Comparison of ENCODE assay signal across 8 mouse cellular contexts in genomic region chr5:118514842-118515241, GRCm38 (mm10). TPM values are rescaled to one million over a fixed set of nuclear protein-coding genes. Genes with fewer than 3 reads are reported as not detected.
DNase-seq lines count a peak whose midpoint lies in the region; ATAC-seq and TF ChIP-seq lines count a peak whose summit lies in the region.

No protein-coding gene starts in this region.

- ATAC-seq in embryonic facial prominence, embryonic 13.5 days (ENCODE audit: insufficient number of reproducible peaks, insufficient read depth, low FRiP score, low TSS enrichment, low read depth): no peak
- ATAC-seq in intestine, embryonic 14.5 days (replicated peaks; ENCODE audit: low FRiP score, low TSS enrichment, low read depth): peak; percentile 41; the same call in 1 of the 2 replicates
- peak; percentile 54; the same call in 1 of the 2 replicates for ATAC-seq in neural tube, embryonic 14.5 days (ENCODE audit: low read depth)

- peak overlapping the region; percentile 66 for H3K4me2 ChIP-seq in embryonic facial prominence, embryonic 13.5 days
- H3K4me2 ChIP-seq in intestine, embryonic 14.5 days (ENCODE audit: low read length): peak overlapping the region; percentile 61
- H3K4me2 ChIP-seq in neural tube, embryonic 14.5 days (ENCODE audit: low read depth, low read length): peak overlapping the region; percentile 53; the same call in 1 of the 2 replicates

- 25% methylated on average over 5 of the region's 5 CpGs for WGBS in embryonic facial prominence, embryonic 13.5 days
- WGBS in intestine, embryonic 14.5 days: 31% methylated on average over 5 of the region's 5 CpGs
- WGBS in neural tube, embryonic 14.5 days: 47% methylated on average over 5 of the region's 5 CpGs

- H3K27ac ChIP-seq in left cerebral cortex, adult 2 months: peak overlapping the region; percentile 87
- peak overlapping the region; percentile 94 for H3K27ac ChIP-seq in embryonic facial prominence, embryonic 13.5 days
- H3K27ac ChIP-seq in intestine, embryonic 14.5 days (ENCODE audit: low read depth): peak overlapping the region; percentile 66; the same call in 1 of the 2 replicates
- H3K27ac ChIP-seq in neural tube, embryonic 14.5 days (ENCODE audit: low read depth, low read length): no peak overlapping the region

- no peak for TF ChIP-seq CTCF in left cerebral cortex, adult 2 months (IDR thresholded peaks at IDR 0.05)

- H3K36me3 ChIP-seq in embryonic facial prominence, embryonic 13.5 days: no peaks in the 10 kb centered on the region
- no peaks in the 10 kb centered on the region for H3K36me3 ChIP-seq in intestine, embryonic 14.5 days (ENCODE audit: control insufficient read depth, insufficient read depth, low read length)
- no peaks in the 10 kb centered on the region for H3K36me3 ChIP-seq in neural tube, embryonic 14.5 days (ENCODE audit: control insufficient read depth, insufficient read depth, low read length)

- no peaks in the 10 kb centered on the region for H3K9me3 ChIP-seq in embryonic facial prominence, embryonic 13.5 days
- H3K9me3 ChIP-seq in intestine, embryonic 14.5 days (ENCODE audit: control insufficient read depth, low read length): no peaks in the 10 kb centered on the region
- no peaks in the 10 kb centered on the region for H3K9me3 ChIP-seq in neural tube, embryonic 14.5 days (ENCODE audit: control insufficient read depth, low read length)

- DNase-seq in left cerebral cortex, adult 2 months (ENCODE audit: extremely low spot score in 1 of 2, low spot score in 2 of 2): no peak
- DNase-seq in left cerebral cortex, adult 18-20 months (ENCODE audit: low spot score in 2 of 2): no peak
- DNase-seq in intestine, embryonic 14.5 days (ENCODE audit: low spot score): no peak
- DNase-seq in right cerebral cortex, postnatal 36 days (ENCODE audit: low spot score in 2 of 2): no peak
- no peak for DNase-seq in right cerebral cortex, adult 2 months (ENCODE audit: low spot score in 2 of 2)
- DNase-seq in adrenal gland, adult 2 months: no peak

- H3K4me3 ChIP-seq in left cerebral cortex, adult 2 months: no peak overlapping the region
- H3K4me3 ChIP-seq in embryonic facial prominence, embryonic 13.5 days: peak overlapping the region; percentile 38
- H3K4me3 ChIP-seq in intestine, embryonic 14.5 days (ENCODE audit: low read depth, low read length): peak overlapping the region; percentile 34; the same call in 1 of the 2 replicates
- no peak overlapping the region for H3K4me3 ChIP-seq in neural tube, embryonic 14.5 days (ENCODE audit: low read depth, low read length)

- peak overlapping the region; percentile 41 for H3K9ac ChIP-seq in embryonic facial prominence, embryonic 13.5 days
- no peak overlapping the region for H3K9ac ChIP-seq in intestine, embryonic 14.5 days (ENCODE audit: low read length)
- no peak overlapping the region for H3K9ac ChIP-seq in neural tube, embryonic 14.5 days (replicated peaks; ENCODE audit: low read depth, low read length)

- no peaks in the 10 kb centered on the region for H3K27me3 ChIP-seq in embryonic facial prominence, embryonic 13.5 days
- H3K27me3 ChIP-seq in intestine, embryonic 14.5 days (replicated peaks; ENCODE audit: control insufficient read depth, insufficient read depth, low read length): no peaks in the 10 kb centered on the region
- H3K27me3 ChIP-seq in neural tube, embryonic 14.5 days (ENCODE audit: control insufficient read depth, insufficient read depth, low read length): no peaks in the 10 kb centered on the region

- intact Hi-C loops in left cerebral cortex, adult 2 months (cut with DNase I): loop anchor here (1.0 to 5.0 kb wide), 4 partner anchors 44 to 183 kb away; no protein-coding TSS in a partner anchor

- peaks cover 62% of the 10 kb centered on the region for H3K4me1 ChIP-seq in embryonic facial prominence, embryonic 13.5 days
- H3K4me1 ChIP-seq in intestine, embryonic 14.5 days (replicated peaks; ENCODE audit: control insufficient read depth, insufficient read depth, low read length): peaks cover 37% of the 10 kb centered on the region
- H3K4me1 ChIP-seq in neural tube, embryonic 14.5 days (ENCODE audit: control insufficient read depth, insufficient read depth, low read length): peaks cover 14% of the 10 kb centered on the region; the same call in 1 of the 2 replicates

RNA-seq across cellular contexts. Expression of gene Med13l, which starts 45.6 kb away (rescaled TPM):
- total RNA-seq in left cerebral cortex, adult 2 months (2021): 100 to 1,000 TPM; 118 to 123 TPM
- 100 to 1,000 TPM; 108 to 109 TPM for total RNA-seq in left cerebral cortex, adult 18-20 months (2021)
- 16.6 and 19.4 TPM in 2 replicates for polyA plus RNA-seq in embryonic facial prominence, embryonic 13.5 days (2015; fragmentation: Nextera tagmentation; extraction: Ambion mirVana)
- 14.4 and 14.9 TPM in 2 replicates for polyA plus RNA-seq in intestine, embryonic 14.5 days (2014; fragmentation: Nextera tagmentation; extraction: Ambion mirVana)
- 18.6 and 18.7 TPM in 2 replicates for polyA plus RNA-seq in neural tube, embryonic 14.5 days (2014; fragmentation: Nextera tagmentation; extraction: Ambion mirVana)
- 10 to 100 TPM; 31.5 to 34.3 TPM for total RNA-seq in adrenal gland, adult 2 months (2021)
- 14.1 and 17.0 TPM in 2 replicates for polyA plus RNA-seq in adrenal gland, adult 2 months (2012; rRNA removed)

Comparison
In these comparisons a context has a peak if more than half of its experiments do, and no peak if none do; other contexts are left out.
1. H3K4me3 ChIP-seq: peak in embryonic facial prominence, embryonic 13.5 days (single experiment) and intestine, embryonic 14.5 days (single experiment); none in left cerebral cortex, adult 2 months (single experiment) and neural tube, embryonic 14.5 days (single experiment).
2. Peak in every context shown above with its lines, with median percentiles within 50 percentile points of each other: H3K4me2 ChIP-seq.